Mouse (Mus musculus): ENCODE measurements around the gene Eri3. TPM values are rescaled to one million over a fixed set of nuclear protein-coding genes. Genes with fewer than 3 reads are reported as not detected.
A peak's percentile ranks its signal among the peaks of the same experiment; 100 is the strongest.

Eri3 gene
- total and polyA plus RNA-seq, 3 experiments: 82.0 to 90.4 (median 82.2) TPM

DNA sequence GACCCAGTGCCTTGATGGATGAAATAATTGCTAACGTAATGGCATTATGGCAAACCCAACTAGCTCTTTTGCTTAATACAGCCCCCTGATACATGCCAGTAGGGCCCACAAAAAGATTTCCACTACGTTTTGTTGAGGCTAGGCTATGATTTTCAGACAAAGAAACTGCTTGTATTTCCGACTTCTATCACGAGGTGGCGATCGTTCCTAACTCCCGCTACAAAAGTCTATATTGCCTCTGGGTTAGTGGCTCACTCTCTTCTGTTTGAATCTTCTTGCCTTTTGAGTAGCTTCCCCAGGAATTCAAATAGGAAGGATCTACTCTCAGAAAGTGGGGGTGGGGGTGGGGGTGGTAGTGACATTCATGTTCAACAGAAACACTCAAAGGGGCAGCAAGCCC, 155.2 kb downstream of the Eri3 start:
- Histone ChIP-seq H3K4me3 (no peak overlapping the region), H3K27me3 (ENCODE audit: control insufficient read depth, insufficient read depth, low read length) (no peaks in the 10 kb centered on the region), H3K4me1 (ENCODE audit: control insufficient read depth, insufficient read depth, low read length) (no peaks in the 10 kb centered on the region), H3K9ac (ENCODE audit: low read depth, low read length) (no peak overlapping the region), H3K27ac (no peak overlapping the region), H3K79me2 (replicated peaks; ENCODE audit: control insufficient read depth, insufficient read depth, low read length) (no peaks in the 10 kb centered on the region), H3K36me3 (ENCODE audit: control insufficient read depth, insufficient read depth, low read length) (no peaks in the 10 kb centered on the region)
- TF ChIP-seq EP300 (IDR thresholded peaks at IDR 0.05; ENCODE audit: insufficient read depth, low read depth, low read length) (no peak), CTCF (IDR thresholded peaks at IDR 0.05) (peak; percentile 79)
- DNase-seq: peak; percentile 10 to 27
- intact Hi-C loops (cut with DNase I): loop anchor here (1.0 to 10.0 kb wide), 3 partner anchors 66 to 379 kb away; no protein-coding TSS in a partner anchor
- WGBS: 3% methylated on average over 7 of the region's 7 CpGs

DNA sequence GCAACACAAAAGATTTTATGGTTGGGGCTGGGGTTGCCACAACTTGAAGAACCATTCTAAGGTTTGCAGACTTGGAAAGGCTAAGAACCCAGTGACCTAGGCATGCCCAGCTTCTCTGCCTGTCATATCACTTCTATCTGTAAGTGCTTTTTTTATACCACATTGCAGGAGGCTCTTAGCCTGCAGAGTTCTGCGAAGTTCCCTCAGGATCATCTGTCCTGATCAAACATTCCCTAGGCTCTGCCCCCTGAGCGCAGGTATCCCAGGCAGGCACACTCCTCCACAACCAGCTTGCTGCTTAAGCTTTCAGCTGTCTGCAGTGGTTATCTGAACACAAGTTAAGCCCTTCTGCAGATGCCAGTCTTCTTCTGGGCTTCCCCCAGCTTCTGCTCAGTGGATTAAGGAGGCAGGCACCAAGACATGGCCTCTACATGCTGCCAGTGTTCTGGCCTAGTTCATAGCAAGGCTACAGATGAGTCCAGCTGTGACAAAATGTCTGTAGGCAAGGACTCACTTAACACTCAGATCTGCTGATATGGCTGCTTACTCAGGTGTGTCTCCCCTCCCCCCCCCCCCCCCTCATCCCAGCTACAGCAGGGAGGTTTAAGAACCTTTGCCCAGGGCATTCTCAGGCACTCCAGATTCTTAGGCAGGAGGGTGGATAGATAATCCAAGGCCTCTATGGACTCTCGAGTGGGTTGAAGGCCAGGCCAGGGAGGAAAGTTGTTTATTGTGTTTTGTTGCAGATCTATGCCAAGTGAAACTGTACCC, 158.8 kb downstream of the Eri3 start:
- Histone ChIP-seq H3K9ac (ENCODE audit: low read depth, low read length) (no peak overlapping the region), H3K79me2 (replicated peaks; ENCODE audit: control insufficient read depth, insufficient read depth, low read length) (no peaks in the 10 kb centered on the region), H3K36me3 (ENCODE audit: control insufficient read depth, insufficient read depth, low read length) (no peaks in the 10 kb centered on the region), H3K4me1 (ENCODE audit: control insufficient read depth, insufficient read depth, low read length) (no peaks in the 10 kb centered on the region), H3K4me3 (no peak overlapping the region), H3K27ac (no peak overlapping the region), H3K27me3 (ENCODE audit: control insufficient read depth, insufficient read depth, low read length) (no peaks in the 10 kb centered on the region)
- no peak for DNase-seq
- intact Hi-C loops (cut with DNase I): loop anchor here (10.0 kb wide), 2 partner anchors 156 to 376 kb away; no protein-coding TSS in a partner anchor
- TF ChIP-seq EP300 (IDR thresholded peaks at IDR 0.05; ENCODE audit: insufficient read depth, low read depth, low read length): no peak
- WGBS: 67% methylated on average over 3 of the region's 3 CpGs

DNA sequence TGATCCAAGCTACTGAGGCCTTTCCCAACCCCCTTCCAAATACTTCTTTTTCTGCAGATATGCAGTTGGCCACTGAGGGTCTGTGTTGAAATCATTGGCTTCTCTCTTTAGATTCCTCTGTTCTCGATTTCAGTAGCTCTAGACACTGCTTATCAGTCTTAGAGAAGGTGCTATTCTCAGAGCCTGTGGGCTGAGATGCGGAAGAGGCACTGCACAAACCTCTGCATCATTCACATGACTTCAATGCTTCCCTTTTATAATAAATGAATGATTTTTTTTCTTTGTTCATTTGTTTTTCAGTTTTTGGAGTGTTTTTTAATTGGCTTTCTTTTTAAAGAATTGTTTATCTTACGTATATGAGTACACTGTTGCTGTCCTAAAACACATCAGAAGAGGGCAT, 162.1 kb downstream of the Eri3 start:
- Histone ChIP-seq H3K36me3 (ENCODE audit: control insufficient read depth, insufficient read depth, low read length) (no peaks in the 10 kb centered on the region), H3K79me2 (replicated peaks; ENCODE audit: control insufficient read depth, insufficient read depth, low read length) (no peaks in the 10 kb centered on the region), H3K4me3 (no peak overlapping the region), H3K27me3 (ENCODE audit: control insufficient read depth, insufficient read depth, low read length) (no peaks in the 10 kb centered on the region), H3K27ac (no peak overlapping the region), H3K9ac (ENCODE audit: low read depth, low read length) (no peak overlapping the region), H3K4me1 (ENCODE audit: control insufficient read depth, insufficient read depth, low read length) (no peaks in the 10 kb centered on the region)
- no peak for DNase-seq
- 77% methylated on average over 3 of the region's 3 CpGs for WGBS
- TF ChIP-seq EP300 (IDR thresholded peaks at IDR 0.05; ENCODE audit: insufficient read depth, low read depth, low read length) (no peak), CTCF (IDR thresholded peaks at IDR 0.05) (no peak), POLR2A (IDR thresholded peaks at IDR 0.05; ENCODE audit: insufficient read depth, low read depth, low read length) (no peak)
- intact Hi-C loops (cut with DNase I): no loop called here

DNA sequence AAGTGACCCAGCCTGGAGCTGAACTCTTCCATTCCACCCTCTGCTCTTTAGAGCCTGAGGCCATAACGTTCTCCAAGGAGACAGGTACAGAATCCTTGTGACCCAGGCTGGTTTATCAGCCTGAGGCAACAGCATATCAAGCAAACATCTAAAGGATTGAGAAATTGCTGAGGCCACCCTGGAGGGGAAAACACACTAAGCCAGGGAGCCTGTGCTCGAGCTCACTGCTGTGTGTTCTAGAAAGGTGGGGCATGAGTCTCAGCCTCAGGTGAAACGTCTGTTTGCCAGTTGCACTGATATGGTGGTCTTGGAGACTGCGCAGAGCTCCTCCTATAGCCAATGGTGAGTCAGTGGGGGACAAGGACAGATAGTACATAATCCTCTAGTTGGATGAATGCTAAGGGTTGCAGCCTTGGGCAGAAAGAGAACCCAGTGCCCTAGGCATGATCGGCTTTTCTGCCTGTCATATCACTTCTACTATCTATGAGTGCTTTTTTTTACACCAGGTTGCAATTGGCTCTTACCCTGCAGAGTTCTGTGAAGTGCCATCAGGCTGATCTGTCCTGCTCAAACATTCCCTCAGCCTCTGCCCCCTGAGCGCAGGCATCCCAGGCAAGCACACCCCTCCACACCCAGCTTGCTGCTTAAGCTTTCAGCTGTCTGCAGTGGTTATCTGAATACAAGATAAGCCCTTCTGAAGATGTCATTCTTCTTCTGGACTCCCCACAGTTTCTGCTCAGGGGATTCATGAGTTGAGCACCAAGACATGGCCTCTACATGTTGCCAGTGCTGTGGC, 163.3 kb downstream of the Eri3 start:
- no peak for DNase-seq
- Histone ChIP-seq H3K36me3 (ENCODE audit: control insufficient read depth, insufficient read depth, low read length) (no peaks in the 10 kb centered on the region), H3K27ac (no peak overlapping the region), H3K9ac (ENCODE audit: low read depth, low read length) (no peak overlapping the region), H3K27me3 (ENCODE audit: control insufficient read depth, insufficient read depth, low read length) (no peaks in the 10 kb centered on the region), H3K4me3 (no peak overlapping the region), H3K4me1 (ENCODE audit: control insufficient read depth, insufficient read depth, low read length) (no peaks in the 10 kb centered on the region), H3K79me2 (replicated peaks; ENCODE audit: control insufficient read depth, insufficient read depth, low read length) (no peaks in the 10 kb centered on the region)
- intact Hi-C loops (cut with DNase I): no loop called here
- 69% methylated on average over 6 of the region's 6 CpGs for WGBS
- no peak for TF ChIP-seq CTCF (IDR thresholded peaks at IDR 0.05)
- TF ChIP-seq POLR2A (IDR thresholded peaks at IDR 0.05; ENCODE audit: insufficient read depth, low read depth, low read length): no peak
- TF ChIP-seq EP300 (IDR thresholded peaks at IDR 0.05; ENCODE audit: insufficient read depth, low read depth, low read length): no peak

Small RNAs within 50 kb of the gene (microRNA-seq; reads per million reads assigned to microRNA genes)
- gene Gm25559: 0 reads per million in 2 experiments

Other genes with a start within 250 kb of the Eri3 start
- gene Rnf220, start 53.3 kb upstream of the Eri3 start, total RNA-seq (2021): 10 to 100 TPM; 32.3 to 33.2 TPM
- gene Rnf220, start 53.3 kb upstream of the Eri3 start, polyA plus RNA-seq (2012; rRNA removed): 41.4 and 58.5 TPM in 2 replicates
- gene Dmap1, start 131.9 kb downstream of the Eri3 start, total RNA-seq (2021): 10 to 100 TPM; 17.9 to 19.4 TPM
- 14.1 and 18.5 TPM in 2 replicates for gene Dmap1, start 131.9 kb downstream of the Eri3 start, polyA plus RNA-seq (2012; rRNA removed)
- not detected for gene Gm12845, start 174.0 kb downstream of the Eri3 start, total RNA-seq (2021)
- gene Gm12845, start 174.0 kb downstream of the Eri3 start, polyA plus RNA-seq (2012; rRNA removed): not detected in 2 replicates
- gene Klf17, start 215.3 kb downstream of the Eri3 start, total RNA-seq (2021): not detected
- not detected in 2 replicates for gene Klf17, start 215.3 kb downstream of the Eri3 start, polyA plus RNA-seq (2012; rRNA removed)

All from heart, adult 2 months (tissue).